Mouse (Mus musculus): ENCODE measurements around the gene Yaf2.
"Not testable (repeated sequence)": the region's sequence is repeated elsewhere in the genome, so short reads cannot be mapped to it uniquely, and the experiment has no call there.

Gene Yaf2

GRCm38 (mm10) chr15:93251553-93252250, 85.0 kb downstream of the Yaf2 start:
- DNase-seq = no peak

- no peak for DNase-seq
Measured at GRCm38 (mm10) chr15:93243202-93243601, 93.5 kb downstream of the Yaf2 start.

GRCm38 (mm10) chr15:93236456-93236855, 100.3 kb downstream of the Yaf2 start:
- not testable (repeated sequence) for DNase-seq

Data from kidney, adult 18-20 months (tissue).